Mouse (Mus musculus): ENCODE data around the gene Ctcf.
A peak's percentile ranks its signal among the peaks of the same experiment; 100 is the strongest.

Ctcf gene

GRCm38 (mm10) chr8:105609771-105610170 is 26.6 kb upstream of the Ctcf start:
- TF ChIP-seq GATA4 (IDR thresholded peaks at IDR 0.05; ENCODE audit: insufficient replicate concordance, low read length), result no peak

DNA sequence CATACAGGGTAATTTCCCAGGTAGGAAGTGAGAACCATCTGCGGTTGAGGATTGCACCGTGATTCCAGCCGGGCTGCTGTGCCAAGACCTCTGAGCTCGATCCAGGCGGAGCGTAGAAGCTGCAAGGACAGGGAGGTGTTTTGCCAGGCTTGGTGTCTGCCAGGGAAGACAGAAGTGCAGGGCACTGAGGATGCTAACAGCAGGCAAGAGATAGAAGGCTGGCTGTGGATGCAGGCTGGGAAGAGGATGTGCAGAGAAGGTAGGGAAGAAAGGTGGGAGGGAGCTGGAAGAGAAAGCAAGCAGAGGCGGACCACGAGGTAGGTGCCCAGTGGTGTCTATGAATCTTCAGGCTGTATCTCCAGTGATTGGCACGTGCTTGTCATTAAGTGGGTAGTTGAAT is 24.5 kb upstream of the Ctcf start:
- no peak for TF ChIP-seq GATA4 (IDR thresholded peaks at IDR 0.05; ENCODE audit: insufficient replicate concordance, low read length)

DNA sequence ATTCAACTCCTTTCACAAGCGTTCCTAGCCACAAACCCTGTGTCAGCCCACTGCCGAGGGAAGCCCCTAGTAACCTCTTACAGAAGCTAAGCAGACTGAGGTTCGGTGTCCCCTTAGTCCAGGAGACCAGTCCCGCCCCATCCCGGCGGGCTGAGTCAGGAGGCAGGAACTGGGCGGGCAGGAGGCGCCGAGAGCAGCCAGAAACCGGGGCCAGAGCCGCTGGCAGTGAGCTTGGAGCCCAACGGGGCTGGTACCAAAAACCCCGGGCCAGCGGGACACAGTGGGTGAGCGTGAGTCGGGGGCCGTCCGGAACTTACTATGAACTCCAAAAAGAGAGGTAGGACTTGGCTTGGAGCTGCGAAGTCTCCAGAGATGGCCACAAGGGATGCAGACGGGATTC is 23.3 kb upstream of the Ctcf start:
- no peak for TF ChIP-seq GATA4 (IDR thresholded peaks at IDR 0.05; ENCODE audit: insufficient replicate concordance, low read length)

DNA sequence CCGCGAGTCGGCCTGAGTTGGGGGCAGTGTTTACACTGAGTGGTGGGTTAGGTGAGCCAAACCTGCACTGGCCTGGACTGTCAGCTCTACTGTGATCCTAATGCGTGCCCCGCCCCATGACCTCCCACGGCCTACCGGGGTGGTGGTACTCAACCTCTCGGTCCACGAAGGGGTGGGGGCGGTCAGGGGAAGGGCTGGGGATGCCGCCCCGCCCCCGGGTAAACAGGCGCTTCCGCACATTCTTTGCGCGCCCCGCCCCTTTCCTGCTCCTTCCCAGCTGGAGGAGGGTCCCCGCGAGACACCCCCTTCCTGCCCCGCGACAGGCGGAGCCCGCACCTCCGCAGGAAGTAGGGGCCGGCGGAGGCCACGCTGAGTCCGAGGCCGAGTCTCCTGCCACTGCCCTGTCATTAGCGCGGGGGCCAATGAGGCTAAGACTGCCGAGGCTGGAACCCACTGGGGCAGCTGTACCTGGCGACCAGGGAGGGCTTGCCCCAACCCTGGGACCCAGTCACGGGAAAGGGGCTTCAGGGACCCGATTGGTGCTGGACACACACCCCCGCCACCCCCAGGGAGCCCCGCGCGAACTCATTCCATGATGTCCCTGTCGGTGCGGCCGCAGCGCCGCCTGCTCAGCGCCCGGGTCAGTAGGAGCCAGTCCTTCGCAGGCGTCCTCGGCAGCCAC is 22.4 kb upstream of the Ctcf start:
- no peak; the same call in 1 of the 2 replicates for TF ChIP-seq GATA4 (IDR thresholded peaks at IDR 0.05; ENCODE audit: insufficient replicate concordance, low read length)

GRCm38 (mm10) chr8:105615942-105616341 is 20.4 kb upstream of the Ctcf start:
- no peak for TF ChIP-seq GATA4 (IDR thresholded peaks at IDR 0.05; ENCODE audit: insufficient replicate concordance, low read length)

DNA sequence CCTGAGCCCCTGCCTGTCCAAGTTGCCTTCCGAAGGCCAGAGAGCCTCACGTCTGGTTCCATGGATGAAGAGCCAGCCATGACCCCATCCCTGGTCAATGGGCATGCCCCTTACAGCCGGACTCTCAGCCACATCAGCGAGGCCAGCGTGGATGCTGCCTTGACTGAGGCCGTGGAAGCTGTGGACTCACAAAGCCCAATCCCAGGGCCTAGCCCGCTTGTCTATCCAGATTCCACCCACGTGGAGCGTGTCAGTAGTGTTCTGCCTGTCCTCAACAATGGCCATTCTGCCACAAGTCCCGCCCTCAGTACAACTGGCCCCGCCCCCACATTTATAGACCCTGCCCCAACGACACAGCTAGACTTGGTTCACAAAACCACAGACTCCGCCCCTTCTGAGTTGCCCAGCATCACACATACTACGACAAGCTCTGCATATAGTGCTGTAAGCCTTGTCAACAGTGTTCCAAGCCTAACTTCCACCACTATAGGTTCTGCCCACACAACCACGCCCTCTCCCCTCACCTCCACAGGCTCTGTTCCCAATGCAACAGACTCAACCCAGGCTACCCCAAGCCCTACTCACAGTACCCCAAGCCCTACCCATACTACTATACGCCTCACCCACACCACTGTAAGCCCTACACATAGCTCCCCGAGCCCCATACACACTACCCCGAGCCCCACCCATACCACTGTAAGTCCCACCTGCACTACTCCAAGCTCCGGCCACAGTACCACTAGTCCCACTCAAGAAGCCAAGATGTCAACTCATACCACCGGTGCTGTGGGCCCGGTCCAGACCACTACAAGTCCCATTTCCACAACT is 18.7 kb upstream of the Ctcf start:
- TF ChIP-seq GATA4 (IDR thresholded peaks at IDR 0.05; ENCODE audit: insufficient replicate concordance, low read length), result no peak

- no peak for TF ChIP-seq GATA4 (IDR thresholded peaks at IDR 0.05; ENCODE audit: insufficient replicate concordance, low read length)
Measured at GRCm38 (mm10) chr8:105618279-105618634, 18.1 kb upstream of the Ctcf start.

- no peak for TF ChIP-seq GATA4 (IDR thresholded peaks at IDR 0.05; ENCODE audit: insufficient replicate concordance, low read length)
Measured at GRCm38 (mm10) chr8:105618892-105619591, 17.3 kb upstream of the Ctcf start.

GRCm38 (mm10) chr8:105620211-105620610 is 16.2 kb upstream of the Ctcf start:
- no peak for TF ChIP-seq GATA4 (IDR thresholded peaks at IDR 0.05; ENCODE audit: insufficient replicate concordance, low read length)

DNA sequence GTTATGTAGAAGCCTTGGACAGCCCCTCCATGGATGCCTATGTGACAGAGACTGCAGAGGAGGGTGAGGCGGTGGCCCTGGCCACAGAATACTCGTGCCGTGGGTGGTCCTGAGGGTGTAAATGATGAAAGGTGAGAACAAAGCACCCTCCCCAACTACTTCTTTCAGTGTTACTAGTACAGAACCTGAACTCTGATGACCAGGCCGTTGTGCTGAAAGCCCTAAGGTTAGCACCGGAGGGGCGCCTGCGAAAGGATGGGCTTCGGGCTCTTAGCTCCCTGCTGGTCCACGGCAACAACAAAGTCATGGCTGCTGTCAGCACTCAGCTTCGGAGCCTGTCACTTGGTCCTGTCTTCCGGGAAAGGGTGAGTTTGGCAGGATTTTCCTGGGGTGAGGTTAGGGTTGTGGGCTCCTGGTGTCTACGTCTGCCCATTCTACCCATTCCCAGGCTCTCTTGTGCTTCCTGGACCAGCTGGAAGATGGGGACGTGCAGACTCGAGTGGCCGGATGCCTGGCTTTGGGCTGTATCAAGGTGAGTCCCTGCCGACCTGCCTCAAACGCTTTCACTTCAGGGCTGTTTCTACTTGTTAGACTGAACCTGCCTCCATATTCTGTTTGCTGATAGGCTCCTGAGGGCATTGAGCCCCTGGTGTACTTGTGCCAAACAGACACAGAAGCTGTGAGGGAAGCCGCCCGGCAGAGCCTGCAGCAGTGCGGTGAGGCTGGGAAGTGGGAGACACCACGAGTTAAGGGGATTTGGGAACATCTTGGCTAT is 15.2 kb upstream of the Ctcf start:
- no peak for TF ChIP-seq GATA4 (IDR thresholded peaks at IDR 0.05; ENCODE audit: insufficient replicate concordance, low read length)

- TF ChIP-seq GATA4 (IDR thresholded peaks at IDR 0.05; ENCODE audit: insufficient replicate concordance, low read length), result no peak
Measured at GRCm38 (mm10) chr8:105621841-105622240, 14.5 kb upstream of the Ctcf start.

DNA sequence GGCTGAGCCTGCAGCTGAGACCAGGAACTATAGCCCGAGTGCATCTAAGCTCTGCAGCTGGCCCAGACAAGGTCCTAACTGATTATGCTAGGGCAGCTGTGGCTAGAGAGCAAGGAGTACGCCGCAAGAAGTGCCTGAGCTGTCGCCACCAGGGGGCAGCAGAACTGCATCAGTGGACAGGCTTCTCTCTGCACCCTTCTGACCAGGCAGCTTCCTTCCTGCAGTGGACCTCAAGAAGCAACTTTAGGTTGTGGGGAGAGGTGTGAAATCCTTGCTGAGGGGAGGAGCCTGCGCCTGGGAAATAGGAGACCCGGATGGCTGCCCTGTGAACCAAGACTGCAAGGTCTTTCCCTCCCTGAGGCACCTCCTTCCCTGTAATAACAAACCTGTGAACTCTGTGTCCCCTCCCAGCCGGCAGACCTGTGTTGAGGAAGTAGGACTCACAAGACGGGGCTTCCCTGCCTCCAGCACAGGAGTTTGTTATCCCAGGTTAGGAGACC is 13.9 kb upstream of the Ctcf start:
- 0 out of 2 replicates have a peak, but pooled peaks have one; percentile 31 for TF ChIP-seq GATA4 (IDR thresholded peaks at IDR 0.05; ENCODE audit: insufficient replicate concordance, low read length)

- no peak for TF ChIP-seq GATA4 (IDR thresholded peaks at IDR 0.05; ENCODE audit: insufficient replicate concordance, low read length)
Measured at GRCm38 (mm10) chr8:105623118-105623517, 13.2 kb upstream of the Ctcf start.

DNA sequence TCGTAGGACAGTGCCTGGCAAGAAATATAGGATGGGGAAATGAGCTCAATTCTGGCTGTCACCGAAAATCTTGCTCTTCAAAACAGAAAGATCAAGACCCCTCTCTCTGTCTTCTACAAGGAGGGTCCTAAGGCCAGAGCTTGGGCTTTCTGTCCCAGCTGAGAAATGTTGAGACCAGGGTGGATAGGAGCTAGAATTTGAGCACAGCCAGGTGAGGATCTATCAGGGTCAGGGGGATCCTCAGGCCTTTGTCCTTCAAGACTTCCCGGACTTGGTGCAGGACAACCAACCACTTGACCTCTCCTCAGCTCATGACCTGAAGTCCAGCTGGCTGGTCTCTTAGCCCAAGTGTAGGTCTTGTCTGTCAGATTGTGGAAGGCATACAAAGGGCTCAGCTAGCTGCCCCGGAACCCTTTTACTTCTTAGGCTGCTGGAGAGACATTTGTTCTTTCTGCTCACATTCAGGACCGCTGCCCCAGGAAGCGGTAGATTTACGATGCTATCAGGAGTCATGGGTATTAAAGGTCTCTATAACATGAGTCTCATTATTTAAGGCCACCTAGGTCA is 12.6 kb upstream of the Ctcf start:
- TF ChIP-seq GATA4 (IDR thresholded peaks at IDR 0.05; ENCODE audit: insufficient replicate concordance, low read length), result no peak

DNA sequence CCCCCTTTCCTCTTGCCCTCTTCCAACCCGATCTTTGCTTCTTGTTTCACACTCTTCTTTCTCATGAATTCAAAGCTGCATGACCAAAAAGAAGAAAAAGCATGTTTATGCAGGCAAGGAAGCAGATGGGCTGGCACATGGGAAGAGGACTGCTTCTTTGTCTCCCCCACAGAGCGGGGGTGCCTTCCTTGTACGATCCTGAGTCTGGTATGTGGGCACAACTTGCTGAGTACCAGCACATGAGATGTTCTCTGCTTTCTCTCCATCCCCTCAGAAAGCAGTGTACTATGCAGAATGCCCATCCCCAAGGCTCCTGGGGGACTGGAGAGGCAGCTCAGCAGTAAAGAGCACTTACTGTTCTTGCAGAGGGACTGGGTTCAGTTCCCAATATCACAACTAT is 12.0 kb upstream of the Ctcf start:
- no peak for TF ChIP-seq GATA4 (IDR thresholded peaks at IDR 0.05; ENCODE audit: insufficient replicate concordance, low read length)
